Mouse (Mus musculus) activated CD4-positive, CD25-positive, alpha-beta regulatory T cell (primary cell): ENCODE results near the gene Meis3. TPM values are rescaled to one million over a fixed set of nuclear protein-coding genes. Genes with fewer than 3 reads are reported as not detected.

Source experiments
- polyA plus RNA-seq, 2 experiments: library from polyadenylated mRNA; unstranded; fragments of 100-300 nt; shearing (Covaris generic); gene quantifications; one replicate each; pipeline ENCODE4 v1.2.1; 2017

Gene Meis3
- polyA plus RNA-seq, result 10 to 100 TPM; 40.0 to 47.0 TPM

GRCm38 (mm10) chr7:16174597-16175541 lies at the start of gene Meis3:
Gene Meis3 (plus strand): TSS chr7:16175090.

GRCm38 (mm10) chr7:16129421-16129845 lies 45.5 kb upstream of the Meis3 start, which contains the start of gene Slc8a2:
Gene Slc8a2 (plus strand): TSS chr7:16129826.

GRCm38 (mm10) chr7:16221582-16222272 lies 46.8 kb downstream of the Meis3 start, which contains the start of gene Dhx34:
Gene Dhx34 (minus strand): TSS chr7:16222037.

Other genes with a start within 250 kb of the Meis3 start
- 100 to 1,000 TPM; 413 to 538 TPM for gene Nop53, start 229.0 kb upstream of the Meis3 start, polyA plus RNA-seq
- under 1 TPM; 0.10 to 0.50 TPM for gene Ehd2, start 207.5 kb upstream of the Meis3 start, polyA plus RNA-seq
- gene Bicra, start 127.2 kb upstream of the Meis3 start, polyA plus RNA-seq, result 1 to 10 TPM; 5.9 to 7.1 TPM
- gene Zfp541, start 113.3 kb upstream of the Meis3 start, polyA plus RNA-seq, result under 1 TPM in 1 of 2 experiments, not detected in 1; 0.10 TPM
- gene Napa, start 76.6 kb upstream of the Meis3 start, polyA plus RNA-seq, result 100 to 1,000 TPM; 196 to 221 TPM
- 10 to 100 TPM; 23.9 to 29.7 TPM for gene Kptn, start 55.2 kb upstream of the Meis3 start, polyA plus RNA-seq
- not detected for gene Slc8a2, start 45.3 kb upstream of the Meis3 start, polyA plus RNA-seq
- 10 to 100 TPM; 17.4 to 31.8 TPM for gene Dhx34, start 46.9 kb downstream of the Meis3 start, polyA plus RNA-seq
- under 1 TPM in 1 of 2 experiments, not detected in 1; 0.37 TPM for gene C5ar2, start 69.1 kb downstream of the Meis3 start, polyA plus RNA-seq
- gene C5ar1, start 84.5 kb downstream of the Meis3 start, polyA plus RNA-seq, result 1 to 10 TPM in 1 of 2 experiments, under 1 TPM in 1; 0.17 to 1.1 TPM
- 1 to 10 TPM; 5.6 to 5.7 TPM for gene Inafm1, start 98.5 kb downstream of the Meis3 start, polyA plus RNA-seq
- 10 to 100 TPM; 43.3 to 51.9 TPM for gene Ccdc9, start 111.7 kb downstream of the Meis3 start, polyA plus RNA-seq
- 10 to 100 TPM; 21.9 to 35.8 TPM for gene Bbc3, start 133.3 kb downstream of the Meis3 start, polyA plus RNA-seq
- gene Sae1, start 212.7 kb downstream of the Meis3 start, polyA plus RNA-seq, result 100 to 1,000 TPM; 134 to 161 TPM
- 10 to 100 TPM; 17.1 to 24.1 TPM for gene Zc3h4, start 225.8 kb downstream of the Meis3 start, polyA plus RNA-seq